Mouse (Mus musculus) urinary bladder, adult 2 months (tissue): Measurements from ENCODE around the gene Prr22. TPM values are rescaled to one million over a fixed set of nuclear protein-coding genes. Genes with fewer than 3 reads are reported as not detected.

Experiments
- DNase-seq: peaks from one replicate; pipeline ENCODE4 v3.0.0; 2022; ENCODE audit warnings: low spot score
- polyA plus RNA-seq: library from polyadenylated mRNA; depleted of rRNA; stranded (reverse); fragments of >200 nt; gene quantifications from 2 replicates; pipeline ENCODE4 v1.2.3, GENCODE M21; 2012; rRNA removed

The Prr22 gene
- polyA plus RNA-seq = 1.1 and 1.5 TPM in 2 replicates

GRCm38 (mm10) chr17:56769950-56770349 is at the start of gene Prr22:
TSS of gene Prr22 (plus strand) at chr17:56770250.
- no peak for DNase-seq

DNA sequence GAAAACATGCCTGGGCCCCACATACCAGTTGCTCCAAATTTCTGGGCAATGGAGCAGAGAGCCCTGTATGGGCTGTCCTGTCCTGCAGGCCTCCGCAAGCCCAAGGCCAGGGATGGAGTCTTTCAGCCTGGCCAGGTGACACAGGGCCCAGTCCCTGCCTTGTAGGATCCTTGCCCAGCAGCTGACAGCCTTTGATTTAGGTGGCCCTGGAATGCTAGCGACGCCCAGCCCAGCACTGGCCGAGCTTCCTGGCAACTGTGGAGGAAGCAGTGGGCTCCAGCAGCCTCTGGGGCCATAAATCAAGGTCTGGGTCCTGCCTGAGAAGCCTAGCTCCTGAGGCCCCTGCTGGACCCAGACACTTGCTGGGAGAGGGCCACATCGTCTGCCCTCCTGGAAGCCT is 47.6 kb upstream of the Prr22 start:
- DNase-seq = no peak

DNA sequence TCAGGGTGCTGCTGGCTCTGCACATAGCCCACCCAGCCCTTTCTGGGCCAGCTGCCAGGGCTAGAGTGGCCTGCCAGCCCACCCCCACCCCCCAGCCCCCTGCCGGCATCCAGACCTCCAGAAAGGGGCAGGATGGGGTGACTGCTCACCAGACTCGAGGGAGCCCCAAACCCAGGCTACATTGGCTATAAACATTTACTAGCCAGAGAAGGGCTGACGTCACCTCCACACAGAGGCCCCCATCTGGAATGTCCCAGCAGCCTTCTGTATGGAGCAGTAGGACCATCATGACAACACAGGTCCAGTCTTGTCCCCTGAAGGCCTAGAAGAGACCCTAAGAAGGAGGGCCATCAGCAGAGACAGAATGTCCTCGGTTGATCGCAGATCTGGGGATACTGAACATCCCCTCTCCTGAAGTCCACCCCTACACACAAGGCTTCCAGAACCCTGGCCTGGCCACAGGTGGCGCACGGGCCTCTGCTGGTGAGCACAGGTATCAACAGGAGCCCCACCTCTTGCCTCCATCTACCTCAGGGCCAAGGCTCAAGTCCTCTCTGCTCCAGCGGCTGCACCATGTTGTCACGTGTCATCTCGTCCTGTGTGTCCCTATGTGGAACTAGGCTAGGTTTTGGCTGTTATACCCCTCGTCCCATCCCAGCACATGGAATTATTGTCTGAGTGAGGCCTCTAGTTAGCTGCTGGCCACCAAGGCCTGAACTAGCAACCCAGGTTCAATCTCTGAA is 46.5 kb upstream of the Prr22 start:
- DNase-seq = no peak

DNA sequence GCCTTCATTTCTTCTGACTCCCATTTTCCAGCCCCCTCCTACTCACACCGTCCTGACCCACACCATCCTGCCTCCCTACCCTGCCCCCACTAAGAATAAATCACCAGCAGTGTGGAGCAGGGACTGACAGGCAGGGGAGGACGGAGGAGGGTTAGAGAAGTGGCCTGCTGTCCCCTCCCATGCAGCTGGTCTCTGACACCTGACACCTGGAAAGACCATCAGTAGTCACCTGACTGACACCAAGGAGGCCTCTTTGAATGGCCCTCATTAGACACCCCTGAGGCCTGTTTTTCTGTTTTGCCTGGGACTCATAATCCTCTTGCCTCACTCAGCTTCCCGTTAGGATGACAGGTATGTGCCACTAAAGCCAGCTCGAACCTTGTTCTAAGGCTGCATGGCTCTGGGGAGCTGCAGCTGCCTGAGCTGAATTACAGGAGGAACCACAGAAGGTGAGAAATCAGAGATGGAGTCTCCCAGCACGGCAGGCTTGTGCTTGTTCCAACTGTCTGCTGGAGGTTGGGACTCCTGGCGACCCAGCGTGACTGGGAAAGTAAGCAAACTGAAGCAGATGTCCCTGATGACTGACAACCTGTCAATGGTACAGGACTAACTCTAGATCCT is 42.9 kb upstream of the Prr22 start:
- no peak for DNase-seq

- no peak for DNase-seq
Observed at GRCm38 (mm10) chr17:56727659-56728058, 42.4 kb upstream of the Prr22 start.

DNA sequence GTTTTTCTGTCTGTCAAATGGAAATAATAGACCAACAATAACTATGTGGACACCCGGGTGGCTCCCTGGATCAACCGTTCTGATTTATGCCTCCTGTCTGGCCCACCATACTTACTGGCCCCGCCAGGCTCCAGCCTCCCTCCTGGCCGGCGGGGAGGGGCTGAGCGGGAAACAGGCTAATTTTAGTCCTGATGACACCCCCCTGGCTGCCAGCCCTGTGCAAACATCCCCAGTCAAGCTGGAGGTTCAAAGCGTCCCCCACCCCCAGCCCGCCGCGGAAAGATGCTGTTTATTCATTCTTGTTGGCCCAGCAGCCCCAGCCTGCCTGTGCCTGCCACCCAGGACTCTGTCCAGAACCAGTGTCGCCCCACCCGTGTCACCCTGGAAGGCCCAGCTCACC is 41.9 kb upstream of the Prr22 start:
- no peak for DNase-seq

DNA sequence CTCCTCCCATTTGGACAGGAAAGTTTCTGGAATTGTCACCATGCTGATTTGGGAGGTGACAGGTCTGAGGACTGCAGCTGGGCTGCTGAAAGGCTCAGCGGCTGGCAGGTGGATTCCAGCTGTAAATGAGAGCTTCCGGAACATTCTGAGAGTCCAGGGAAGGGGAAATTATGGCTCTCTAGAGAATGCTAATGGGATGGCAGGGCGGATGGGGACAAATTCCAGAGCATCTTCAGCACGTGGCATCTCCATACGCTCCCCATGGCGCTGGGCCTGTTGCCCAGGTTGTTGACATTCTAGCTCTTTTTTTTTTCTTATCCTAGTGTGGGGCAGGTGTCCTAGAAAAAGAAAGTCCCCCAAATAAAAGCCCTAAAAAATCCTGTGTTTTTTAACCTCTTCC is 40.9 kb upstream of the Prr22 start:
- DNase-seq = no peak

- no peak for DNase-seq
Observed at GRCm38 (mm10) chr17:56729656-56730055, 40.4 kb upstream of the Prr22 start.

- no peak for DNase-seq
Observed at GRCm38 (mm10) chr17:56736534-56736933, 33.5 kb upstream of the Prr22 start.

DNA sequence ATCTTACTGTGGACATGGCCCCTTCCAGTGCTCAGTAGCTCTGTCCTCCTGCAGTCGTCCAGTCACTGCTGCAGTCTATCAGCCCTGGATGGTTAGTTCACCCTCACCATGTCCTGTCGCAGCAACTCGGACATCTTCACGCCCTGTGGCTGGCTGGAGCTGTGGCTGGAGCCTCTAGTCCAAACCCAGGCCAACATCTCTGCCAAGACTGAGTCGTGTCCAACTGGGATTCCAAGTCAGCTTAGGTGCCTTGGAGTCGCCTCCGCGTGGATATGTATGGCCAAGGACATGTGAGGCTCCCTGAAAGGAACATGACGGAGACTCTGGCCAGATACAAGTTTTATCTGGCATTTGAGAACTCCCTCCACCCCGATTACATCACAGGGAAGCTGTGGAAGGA is 31.8 kb upstream of the Prr22 start:
- no peak for DNase-seq

DNA sequence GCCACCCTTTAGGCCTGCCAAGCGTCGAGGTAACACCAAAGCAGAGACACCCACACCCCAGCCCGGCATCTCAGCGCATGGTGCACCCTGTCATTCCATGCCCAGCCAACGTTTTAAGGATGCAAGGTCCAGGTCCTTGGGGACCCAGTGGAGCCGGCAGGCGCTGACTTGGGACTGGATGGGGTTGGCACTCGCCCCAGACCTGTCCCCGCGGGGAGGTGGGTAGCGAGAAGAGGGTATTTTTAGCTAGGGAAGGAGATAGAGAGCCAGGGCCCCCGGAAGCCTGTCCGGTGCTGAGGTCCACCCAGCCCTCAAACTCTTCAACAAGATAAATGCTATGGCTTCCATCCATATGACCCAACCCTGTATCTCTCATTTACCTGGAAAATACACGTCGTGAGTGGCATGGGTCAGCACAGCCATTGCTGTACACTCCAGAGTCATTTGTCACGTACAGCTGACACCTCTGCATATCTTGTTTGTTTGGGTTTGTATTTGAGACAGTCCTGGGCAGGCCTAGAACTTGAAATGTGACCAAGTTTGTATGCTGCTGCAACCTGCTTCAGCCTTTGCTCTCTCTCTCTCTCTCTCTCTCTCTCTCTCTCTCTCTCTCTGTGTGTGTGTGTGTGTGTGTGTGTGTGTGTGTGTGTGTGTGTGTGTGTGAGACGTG is 29.8 kb upstream of the Prr22 start:
- DNase-seq = no peak

DNA sequence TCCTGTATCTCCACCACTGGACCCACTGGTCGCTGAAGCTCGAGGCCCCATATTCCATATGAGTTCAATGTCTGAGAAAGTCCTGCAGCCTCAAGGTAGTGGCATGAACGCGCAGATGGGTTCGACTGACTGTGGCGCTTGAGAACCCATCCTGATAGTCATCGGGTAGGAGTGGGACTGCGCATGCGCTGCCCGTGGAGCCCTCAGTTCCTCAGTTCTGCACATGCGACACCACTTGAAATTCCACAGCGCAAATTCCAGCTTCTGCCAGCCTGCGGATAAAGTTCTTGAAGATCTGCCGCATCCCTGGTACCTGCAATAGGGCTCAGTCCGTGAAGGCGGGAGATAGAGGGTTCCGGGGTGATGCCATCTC is 29.3 kb upstream of the Prr22 start:
- DNase-seq = no peak

GRCm38 (mm10) chr17:56744173-56744572 is 25.9 kb upstream of the Prr22 start:
- DNase-seq = no peak

GRCm38 (mm10) chr17:56751404-56752072 is 18.5 kb upstream of the Prr22 start:
- no peak for DNase-seq

- DNase-seq = no peak
Observed at GRCm38 (mm10) chr17:56753452-56753851, 16.6 kb upstream of the Prr22 start.

DNA sequence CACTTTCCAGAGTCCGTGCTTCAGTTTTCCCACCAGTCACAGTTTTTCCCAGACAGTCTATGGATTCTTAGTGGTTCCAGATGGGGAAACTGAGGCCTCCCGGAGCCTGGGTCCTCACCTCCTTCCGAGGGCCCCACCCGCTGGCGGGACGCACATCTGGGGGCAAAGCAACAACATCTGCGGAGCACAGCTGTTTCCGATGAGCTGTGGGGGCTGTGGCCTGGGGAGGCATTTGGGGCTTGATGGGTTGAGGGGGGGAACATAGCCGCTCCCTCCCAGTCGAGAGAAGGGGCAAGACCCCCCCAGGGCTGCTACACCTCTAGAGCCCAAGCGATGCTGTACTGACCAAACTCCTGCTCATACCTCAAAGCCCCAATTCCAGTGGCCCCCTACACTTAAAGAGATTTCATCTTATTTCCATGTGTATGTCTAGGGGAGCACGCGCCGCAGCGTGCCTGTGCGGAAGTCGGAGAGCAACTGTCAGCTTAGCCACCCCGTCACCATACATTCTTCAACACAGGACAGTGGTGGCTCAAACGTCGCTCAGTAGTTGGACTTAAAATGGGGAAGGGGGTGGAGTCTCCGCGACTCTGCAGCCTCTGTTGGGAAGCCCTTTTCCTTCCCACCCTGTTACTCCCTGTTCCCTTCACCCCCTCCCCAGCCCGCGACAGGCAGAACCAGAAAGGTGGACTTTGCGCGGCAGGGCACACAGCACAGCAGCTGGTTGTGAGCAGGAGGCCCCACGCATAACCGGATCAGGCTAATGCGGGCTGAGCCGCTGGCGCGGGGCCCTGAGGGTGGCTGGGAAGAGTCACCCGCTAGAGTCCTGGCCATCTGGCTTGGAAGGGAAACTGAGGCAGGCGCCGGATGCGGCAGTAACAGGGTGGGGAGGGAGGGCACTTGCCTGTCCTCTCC is 15.5 kb upstream of the Prr22 start:
- DNase-seq = no peak

DNA sequence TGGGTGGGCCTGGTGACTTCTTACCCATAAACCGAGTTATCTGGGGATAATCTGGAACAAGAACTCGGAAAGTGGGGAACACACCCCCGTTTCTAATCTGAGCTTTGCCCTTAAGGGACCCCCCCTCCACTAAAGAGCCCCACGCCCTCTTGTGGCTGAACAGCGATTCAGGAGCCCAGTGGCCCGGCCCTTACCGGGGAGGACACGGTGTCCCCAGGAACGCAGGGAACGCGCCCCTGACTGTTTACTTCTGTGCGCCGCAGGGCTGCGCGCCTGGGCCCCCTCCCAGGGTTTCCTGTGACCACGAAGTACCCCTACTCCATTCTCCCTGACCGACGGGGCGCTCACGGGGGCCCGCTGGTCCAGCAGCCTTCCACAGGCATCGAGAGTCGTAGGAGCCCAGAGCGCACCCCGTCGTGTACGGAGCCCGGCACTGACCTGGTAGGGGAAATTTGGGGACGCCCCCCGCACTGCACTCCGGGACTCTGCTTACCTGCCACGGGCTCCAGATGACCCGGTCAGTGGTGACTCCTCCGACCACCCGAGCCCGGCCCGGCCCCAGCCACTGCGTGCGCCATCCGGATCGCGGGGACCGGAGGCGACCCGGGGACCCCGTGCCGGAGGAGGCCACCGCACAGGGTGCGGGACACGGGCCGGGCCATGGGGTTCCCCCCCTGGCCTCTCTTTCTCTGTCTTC is 13.2 kb upstream of the Prr22 start:
- DNase-seq = peak; percentile 41

- peak; percentile 74 for DNase-seq
Observed at GRCm38 (mm10) chr17:56757416-56758123, 12.5 kb upstream of the Prr22 start, which contains the start of gene Nrtn. TSS of gene Nrtn (minus strand) at chr17:56757530.

GRCm38 (mm10) chr17:56758132-56758531 is 11.9 kb upstream of the Prr22 start:
- DNase-seq = peak; percentile 67

GRCm38 (mm10) chr17:56759261-56759660 is 10.8 kb upstream of the Prr22 start:
- no peak for DNase-seq
